Mouse (Mus musculus): Measurements from ENCODE around the gene Igfbp5.

Gene Igfbp5

GRCm38 (mm10) chr1:72839791-72840190 lies 34.9 kb downstream of the Igfbp5 start:
- DNase-seq: no peak

GRCm38 (mm10) chr1:72839356-72839755 lies 35.3 kb downstream of the Igfbp5 start:
- DNase-seq: no peak

DNA sequence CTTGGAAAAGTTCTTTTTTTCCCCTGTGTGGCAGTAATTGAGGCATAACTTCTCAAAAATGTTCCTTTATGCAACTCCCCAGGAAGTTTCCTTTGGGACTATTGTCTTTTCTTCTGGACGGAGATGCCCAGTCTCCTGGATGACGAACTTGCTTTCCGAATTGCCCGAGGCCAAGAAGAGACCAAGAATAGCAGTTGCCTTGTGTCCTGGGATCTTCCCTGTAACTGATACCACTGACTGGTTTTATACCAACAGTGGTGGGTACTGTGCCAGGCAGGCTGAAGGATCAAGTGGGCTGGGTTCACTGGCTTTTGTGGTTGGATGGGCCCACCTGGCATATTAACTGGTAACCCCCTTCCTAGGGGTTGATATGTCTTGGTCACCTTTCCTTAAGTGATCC lies 41.1 kb downstream of the Igfbp5 start:
- peak in 1 of 2 experiments; percentile 6 for DNase-seq

- DNase-seq: no peak
Measured at GRCm38 (mm10) chr1:72832715-72833153, 42.0 kb downstream of the Igfbp5 start.

DNA sequence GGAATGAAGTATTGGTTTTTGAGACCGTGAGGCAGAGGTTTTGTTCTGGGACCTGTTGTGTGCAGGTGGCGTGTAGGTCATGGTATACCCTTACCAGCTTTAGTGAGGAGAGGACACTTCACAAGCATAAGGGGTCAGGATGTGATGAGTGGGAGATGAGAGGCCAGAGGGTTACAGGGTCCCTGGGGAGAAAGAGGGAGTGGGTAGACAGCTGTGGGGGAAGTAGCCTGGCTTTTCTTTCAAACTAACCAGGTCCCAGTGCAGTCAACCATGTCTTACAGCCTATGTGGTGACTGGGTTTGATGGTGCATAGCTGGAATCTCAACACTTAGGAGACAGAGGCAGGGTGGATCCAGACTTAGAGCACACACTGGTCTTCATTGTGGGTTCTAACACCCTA lies 44.2 kb downstream of the Igfbp5 start:
- no peak for DNase-seq

- DNase-seq: no peak
Measured at GRCm38 (mm10) chr1:72828843-72829242, 45.8 kb downstream of the Igfbp5 start.

DNA sequence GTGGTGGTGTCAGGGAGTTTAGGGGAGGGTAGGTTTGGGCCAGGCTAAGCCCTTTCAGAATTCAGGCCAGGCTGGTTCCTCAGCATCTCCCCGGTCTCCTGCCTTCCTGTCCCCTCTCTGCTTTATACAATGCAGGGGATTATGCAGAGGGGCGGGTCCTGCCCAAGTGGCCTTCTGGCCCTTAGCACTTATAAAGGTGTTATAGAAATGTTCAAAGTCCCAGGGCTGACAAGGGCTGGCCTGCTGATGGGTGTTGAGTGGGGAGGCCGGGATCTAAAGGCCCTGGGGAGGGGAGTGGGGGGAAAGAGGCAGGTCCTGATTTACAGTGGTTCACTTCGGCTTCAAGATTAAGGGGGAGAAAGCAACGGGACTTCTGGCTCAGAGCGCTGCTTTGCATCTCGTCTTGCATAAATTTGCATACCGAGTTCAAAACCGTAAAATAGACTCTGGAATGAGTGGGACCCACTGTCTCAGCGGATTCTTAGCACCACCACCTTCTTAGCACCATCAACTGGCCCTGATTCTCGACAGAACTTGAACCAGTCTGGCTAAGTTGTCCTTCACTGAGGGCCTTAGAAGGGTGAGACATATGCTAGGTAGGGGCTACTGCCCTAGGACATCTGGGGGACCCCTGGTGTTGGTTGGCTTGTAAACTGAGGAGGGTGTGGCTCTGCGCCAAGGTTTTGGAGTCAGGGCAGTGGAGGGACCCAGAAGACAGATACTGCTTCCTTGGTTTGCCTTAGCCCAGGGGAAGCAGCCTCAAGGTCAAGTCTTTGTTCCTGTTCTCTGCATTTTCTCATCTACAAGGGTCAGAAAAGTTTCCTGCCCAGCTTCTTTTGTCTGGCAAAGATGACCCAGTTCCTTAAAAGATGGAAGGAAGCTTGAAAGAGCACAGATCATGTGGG lies 47.0 kb downstream of the Igfbp5 start:
- DNase-seq: no peak

DNA sequence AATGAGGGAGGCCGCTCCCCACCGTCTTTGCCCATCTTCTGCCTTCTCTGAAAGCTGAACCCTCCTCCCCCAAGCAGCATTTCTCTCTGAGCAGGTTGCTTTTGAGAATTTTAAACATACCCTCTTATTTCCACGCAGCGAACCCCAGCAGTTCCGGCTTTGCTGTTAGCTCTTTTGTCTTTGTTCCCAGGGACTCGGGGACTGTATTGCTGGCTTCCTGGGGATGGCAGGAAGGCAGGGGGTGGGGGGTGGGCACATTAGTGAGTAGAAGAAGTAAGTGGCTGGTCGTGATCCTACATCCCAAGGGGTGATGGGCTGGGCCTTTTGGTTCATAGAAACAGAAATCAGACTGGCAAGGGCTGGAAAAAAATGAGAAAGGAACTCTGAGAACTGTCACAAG lies 47.8 kb downstream of the Igfbp5 start:
- DNase-seq: no peak

- no peak for DNase-seq
Measured at GRCm38 (mm10) chr1:72826446-72826845, 48.2 kb downstream of the Igfbp5 start.

GRCm38 (mm10) chr1:72825921-72826320 lies 48.8 kb downstream of the Igfbp5 start:
- no peak for DNase-seq

DNA sequence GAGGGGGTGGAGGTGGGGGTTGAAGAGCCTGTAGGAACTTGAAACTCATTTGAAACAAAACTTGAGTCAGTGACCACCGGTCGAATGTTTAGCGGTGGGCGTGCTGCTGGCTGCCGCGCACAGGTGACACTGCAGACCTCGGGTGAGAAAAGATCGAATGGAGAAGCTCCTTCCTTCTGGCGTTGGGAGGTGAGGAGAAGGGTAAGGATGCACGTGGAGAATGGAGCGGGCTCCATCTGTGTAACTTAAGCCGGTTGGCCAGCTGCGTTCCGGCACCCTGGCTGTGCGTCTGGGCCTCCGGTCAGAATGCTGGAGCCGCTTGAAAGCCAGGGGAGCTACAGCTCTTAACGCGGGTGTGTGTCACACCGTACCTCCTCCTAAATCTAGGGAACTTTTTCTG lies 49.4 kb downstream of the Igfbp5 start:
- DNase-seq: peak in 1 of 2 experiments; percentile 13

DNA sequence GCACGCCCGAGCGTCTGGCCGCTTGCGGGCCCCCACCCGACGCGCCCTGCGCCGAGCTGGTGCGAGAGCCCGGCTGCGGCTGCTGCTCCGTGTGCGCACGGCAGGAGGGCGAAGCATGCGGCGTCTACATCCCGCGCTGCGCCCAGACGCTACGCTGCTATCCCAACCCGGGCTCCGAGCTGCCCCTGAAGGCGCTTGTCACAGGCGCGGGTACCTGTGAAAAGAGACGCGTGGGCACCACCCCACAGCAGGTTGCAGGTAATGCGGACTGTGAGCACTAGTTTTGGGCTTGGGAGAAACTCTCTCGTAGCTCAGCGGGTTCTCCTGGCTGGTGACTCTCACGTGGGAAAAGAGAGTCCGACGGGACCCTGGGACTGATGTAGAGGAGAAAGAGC lies 50.0 kb downstream of the Igfbp5 start:
- no peak for DNase-seq

GRCm38 (mm10) chr1:72823751-72824706 lies 50.7 kb downstream of the Igfbp5 start, which contains the start of gene Igfbp2:
Igfbp2 (plus strand) TSS chr1:72824503.
- DNase-seq: peak; percentile 21 to 53

DNA sequence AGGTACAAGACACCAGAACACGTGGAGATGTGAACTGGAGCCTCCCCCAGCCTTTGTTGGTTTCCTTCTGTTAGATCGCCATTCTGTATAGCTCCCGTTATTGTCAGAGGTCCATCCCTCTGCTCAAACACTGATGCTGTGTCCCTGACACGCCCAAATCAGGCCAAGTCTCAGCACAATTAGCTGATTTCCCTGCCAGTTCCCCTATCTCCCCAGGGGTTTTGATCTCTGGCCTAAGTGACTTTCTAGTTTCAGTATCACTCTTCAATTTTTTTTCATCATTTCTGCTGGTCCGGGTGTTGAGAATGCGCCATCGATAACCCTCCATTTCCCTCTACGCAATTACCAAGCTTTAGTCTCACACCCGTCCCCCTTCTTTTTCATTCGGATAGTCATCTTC lies 51.8 kb downstream of the Igfbp5 start:
- no peak for DNase-seq

GRCm38 (mm10) chr1:72819995-72820394 lies 54.7 kb downstream of the Igfbp5 start:
- DNase-seq: no peak

DNA sequence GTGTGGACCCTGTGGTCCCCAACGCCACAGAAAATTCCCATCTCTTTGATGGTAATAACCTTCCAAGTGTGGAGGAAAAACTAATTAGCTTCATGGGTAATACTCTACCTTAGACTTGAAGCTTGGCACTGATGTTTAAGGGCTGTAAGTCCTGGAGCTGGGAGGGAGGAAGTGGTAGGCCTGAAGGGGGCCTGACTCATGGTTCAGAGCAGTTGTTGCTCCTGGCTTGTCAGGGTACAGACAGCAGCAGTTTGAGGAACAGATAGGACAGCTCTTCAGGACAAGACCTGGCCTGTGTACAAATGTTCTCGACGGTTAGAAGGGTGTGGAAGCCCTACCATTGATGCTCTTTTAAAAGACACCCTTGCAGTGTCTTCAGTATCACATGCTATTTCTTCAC lies 59.1 kb downstream of the Igfbp5 start:
- no peak for DNase-seq

GRCm38 (mm10) chr1:72815184-72815583 lies 59.5 kb downstream of the Igfbp5 start:
- peak in 1 of 2 experiments; percentile 29 for DNase-seq

DNA sequence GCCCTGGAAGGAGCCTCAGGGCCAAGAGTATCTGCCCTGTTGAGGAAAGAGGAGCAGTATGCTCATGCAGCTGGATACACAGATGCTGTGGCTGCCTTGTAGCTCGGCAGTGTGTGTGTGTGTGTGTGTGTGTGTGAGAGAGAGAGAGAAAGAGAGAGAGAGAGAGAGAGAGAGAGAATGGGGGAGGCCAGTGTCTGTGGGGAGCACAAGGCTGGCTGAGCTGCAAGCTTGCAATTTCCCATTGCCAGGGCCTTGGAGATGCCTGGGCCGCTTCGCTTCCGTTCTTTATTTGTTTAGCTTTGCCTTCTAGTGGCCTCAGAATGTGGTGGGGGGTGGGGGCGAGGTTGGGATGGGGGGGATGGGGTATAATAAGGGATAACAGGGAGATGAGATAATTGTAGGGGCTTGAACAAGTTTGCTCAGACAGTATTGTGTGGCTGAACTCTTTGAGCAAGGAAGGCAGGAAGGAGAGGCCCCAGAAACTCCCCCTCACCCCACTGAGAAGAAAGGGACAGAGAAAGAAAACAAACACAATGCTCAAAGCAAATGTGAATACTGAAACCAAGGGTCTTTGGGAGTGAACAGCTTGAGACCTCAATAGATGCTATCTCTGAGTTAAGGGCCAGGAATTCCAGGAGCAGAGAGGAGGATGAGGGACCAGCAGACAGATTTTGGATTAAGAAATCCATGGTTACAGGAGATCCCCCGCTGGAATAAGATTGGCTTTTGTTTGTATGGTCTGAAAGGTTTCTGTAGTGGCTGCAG lies 60.9 kb downstream of the Igfbp5 start:
- no peak for DNase-seq

DNA sequence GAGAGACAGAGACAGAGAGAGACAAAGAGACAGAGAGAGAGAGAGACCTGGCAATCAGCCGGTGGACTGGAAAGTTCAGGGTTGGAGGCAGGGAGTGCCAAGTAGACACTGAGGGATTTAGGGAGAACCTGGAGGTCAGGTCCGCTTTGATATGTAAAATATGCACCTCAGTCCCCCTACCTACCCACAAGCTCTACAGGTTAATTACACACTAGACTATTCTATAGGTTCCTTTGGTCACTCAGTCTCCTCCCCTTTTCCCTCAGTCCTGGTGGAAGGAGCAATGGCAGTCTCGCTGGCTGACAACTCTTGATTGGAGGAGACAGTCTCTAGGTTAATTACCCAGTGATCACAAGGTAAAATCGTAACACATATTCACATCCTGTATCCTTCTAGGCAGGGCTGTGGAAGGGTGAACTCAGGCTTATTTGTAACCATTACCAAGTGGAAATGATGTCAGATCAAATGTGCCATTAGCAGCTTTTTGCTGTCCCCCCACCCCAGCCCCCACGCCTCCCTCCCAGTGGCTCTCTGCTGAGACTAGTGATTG lies 61.5 kb downstream of the Igfbp5 start:
- no peak for DNase-seq

DNA sequence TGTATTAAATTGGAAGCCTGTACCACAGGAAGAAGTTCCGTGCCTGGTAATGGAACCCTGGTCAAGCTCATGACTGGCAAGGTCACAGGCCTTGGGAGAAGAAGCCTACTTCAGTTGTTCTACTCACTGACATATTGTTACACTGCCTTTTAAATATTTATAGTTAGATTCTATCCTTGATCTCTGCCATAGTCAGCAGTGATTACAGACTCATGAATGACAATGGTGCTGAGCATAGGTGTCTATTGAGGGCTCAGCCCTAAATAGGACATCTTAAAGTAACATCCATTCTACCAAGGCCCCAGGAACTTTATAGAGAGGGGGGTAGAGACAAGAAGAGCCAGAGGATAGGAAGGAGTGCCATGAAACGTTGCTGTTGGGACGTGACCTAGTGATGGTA lies 63.6 kb downstream of the Igfbp5 start:
- no peak for DNase-seq

DNA sequence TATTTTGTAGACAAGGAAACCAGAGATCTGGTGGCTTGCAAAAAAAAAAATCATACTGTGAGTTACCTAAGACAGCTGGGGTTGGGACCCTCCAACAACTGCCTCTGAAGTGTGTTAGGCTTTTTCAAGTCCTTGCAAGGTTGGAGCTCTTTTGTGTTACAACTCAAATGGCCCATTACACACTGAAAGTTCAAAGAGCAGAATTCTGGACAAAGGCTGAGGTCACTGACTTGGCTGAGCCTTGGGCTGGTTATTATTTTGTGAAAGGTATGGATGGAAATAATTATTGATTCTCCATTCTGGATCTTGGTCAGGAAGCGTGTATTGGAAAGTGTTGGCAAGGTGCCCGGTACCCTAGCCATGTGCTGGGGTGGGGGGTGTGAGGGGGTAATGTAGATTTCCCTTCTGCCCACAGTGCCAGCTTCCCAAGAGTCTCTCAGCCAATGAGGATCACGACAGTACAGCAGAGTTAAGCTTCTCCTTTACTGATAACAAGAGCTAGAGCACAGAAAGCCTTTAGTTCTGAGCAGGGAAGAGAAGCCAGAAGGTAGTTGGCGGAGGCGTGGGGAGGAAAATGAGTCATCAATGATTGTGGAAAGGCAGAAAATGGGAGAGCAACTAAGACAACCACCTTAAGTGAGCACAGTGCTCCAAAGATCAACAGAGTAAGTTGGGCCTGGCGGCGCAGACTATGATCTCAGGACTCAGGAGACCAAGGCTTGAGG lies 64.6 kb downstream of the Igfbp5 start:
- DNase-seq: no peak

DNA sequence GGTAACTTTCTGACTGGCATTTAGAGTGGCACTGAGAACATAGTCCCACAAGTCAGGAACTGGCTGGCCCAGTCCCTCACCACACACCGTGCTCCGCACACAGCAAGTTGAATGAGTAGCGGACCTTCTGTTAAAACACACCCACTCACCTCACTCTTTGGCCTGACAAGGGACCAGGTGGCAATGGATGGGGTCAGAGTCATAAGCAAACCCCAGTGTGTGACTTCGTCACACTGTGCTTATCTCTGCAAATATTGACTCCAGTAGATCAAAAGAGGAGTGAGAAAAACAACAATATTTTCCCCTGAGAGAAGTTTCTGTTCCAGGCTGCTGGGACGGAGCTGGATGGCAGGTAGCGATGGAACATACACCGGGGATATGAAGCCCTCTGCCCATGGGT lies 65.4 kb downstream of the Igfbp5 start:
- no peak for DNase-seq

Data from lung, postnatal 4 days (tissue).